ENCODE assay signal across 14 mouse cellular contexts in the genomic region with DNA sequence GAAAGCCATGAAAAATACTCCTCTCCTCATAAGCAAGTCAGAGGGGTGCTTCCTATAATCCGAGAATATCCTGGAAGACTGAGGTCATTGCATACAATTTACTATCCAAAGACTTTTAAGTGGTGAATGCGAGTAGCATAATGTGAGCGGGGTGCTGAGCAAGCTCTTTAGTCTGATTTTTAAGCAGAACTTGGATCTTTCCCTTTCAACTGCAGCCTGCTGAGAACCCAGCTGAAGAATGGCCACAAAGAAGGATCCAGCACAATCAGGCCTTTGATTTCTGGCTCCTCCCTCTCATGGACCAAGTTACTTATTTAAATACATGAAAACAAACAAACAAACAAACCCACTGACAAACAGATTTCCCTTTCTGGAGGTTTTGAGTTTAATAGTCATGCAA. TPM values are rescaled to one million over a fixed set of nuclear protein-coding genes. Genes with fewer than 3 reads are reported as not detected.
DNase-seq lines count a peak whose midpoint lies in the region; ATAC-seq lines count a peak whose summit lies in the region.
"Had no signal": no experiment of that assay in that cellular context is flagged by ENCODE, and none has a peak within 500 bp of the region (broad histone marks: within the 10 kb centered on the region; RNA-seq: fewer than 3 reads in every experiment).

No protein-coding gene starts in this region.

- peak overlapping the region; percentile 47 for H3K4me2 ChIP-seq in hindbrain, embryonic 16.5 days (ENCODE audit: low read length)

- peaks cover 11% of the 10 kb centered on the region; the same call in 1 of the 2 replicates for H3K4me1 ChIP-seq in hindbrain, embryonic 16.5 days (ENCODE audit: control insufficient read depth, insufficient read depth, low read depth, low read length)

- no peaks in the 10 kb centered on the region for H3K36me3 ChIP-seq in hindbrain, embryonic 16.5 days (ENCODE audit: control insufficient read depth, insufficient read depth, low read length)
- H3K36me3 ChIP-seq: G1E had no signal

- peak; percentile 54 for DNase-seq in cerebellum, adult 9-10 months
- DNase-seq in right cerebral cortex, postnatal 10 days (ENCODE audit: low spot score in 2 of 2): peak; percentile 35 to 55
- DNase-seq in right cerebral cortex, adult 2 months (ENCODE audit: low spot score in 2 of 2): no peak
- DNase-seq in urinary bladder, postnatal 14 days (ENCODE audit: low spot score): no peak
- no peak for DNase-seq in retina, embryonic 14.5 days (ENCODE audit: low spot score)
- DNase-seq: kidney, adult 11 months; lung, postnatal 10 days; right cerebral cortex, postnatal 14 days; thymus, postnatal 14 days had no signal

- no peaks in the 10 kb centered on the region for H3K27me3 ChIP-seq in hindbrain, embryonic 16.5 days (replicated peaks; ENCODE audit: control insufficient read depth, insufficient read depth, low read length)

- 44% methylated on average over 3 of the region's 3 CpGs for WGBS in hindbrain, embryonic 16.5 days

- peak overlapping the region; percentile 89; the same call in 1 of the 2 replicates for H3K9ac ChIP-seq in hindbrain, embryonic 16.5 days (ENCODE audit: low read depth, low read length)

- H3K27ac ChIP-seq in hindbrain, embryonic 16.5 days (ENCODE audit: low read depth, low read length): peak overlapping the region; percentile 94

- peak overlapping the region; percentile 88 for H3K4me3 ChIP-seq in hindbrain, embryonic 16.5 days (ENCODE audit: low read length)

- no peak for ATAC-seq in cerebellum, adult (ENCODE audit: insufficient number of reproducible peaks, low FRiP score, low TSS enrichment)
- ATAC-seq in hindbrain, embryonic 16.5 days: no peak
- ATAC-seq in megakaryocyte-erythroid progenitor cell, adult 5-6 weeks (replicated peaks; ENCODE audit: low FRiP score, low TSS enrichment, poor library complexity, severe bottlenecking): no peak

- H3K9me3 ChIP-seq in hindbrain, embryonic 16.5 days (ENCODE audit: control insufficient read depth, low read length): peaks cover 2% of the 10 kb centered on the region; the same call in 1 of the 2 replicates

RNA-seq across cellular contexts. Expression of gene Scg3, which starts 0.9 kb away (rescaled TPM):
- polyA plus RNA-seq in hindbrain, embryonic 16.5 days (2015; fragmentation: Nextera tagmentation; extraction: Ambion mirVana): 123 and 125 TPM in 2 replicates
- total RNA-seq in megakaryocyte-erythroid progenitor cell, adult 5-6 weeks (2014; fragmentation: Nextera tagmentation): not detected in 2 replicates
- not detected in 2 replicates for total RNA-seq in megakaryocyte-erythroid progenitor cell, adult 5-6 weeks (2017)
- total RNA-seq: liver, adult 2 months had no signal
- polyA plus RNA-seq: G1E; liver, adult 2 months had no signal

RNA-seq across cellular contexts. Expression of gene Lysmd2, which starts 59.2 kb away (rescaled TPM):
- polyA plus RNA-seq in hindbrain, embryonic 16.5 days (2015; fragmentation: Nextera tagmentation; extraction: Ambion mirVana): 34.9 and 36.3 TPM in 2 replicates
- 1.9 and 3.5 TPM in 2 replicates for total RNA-seq in megakaryocyte-erythroid progenitor cell, adult 5-6 weeks (2014; fragmentation: Nextera tagmentation)
- 0.33 and 2.4 TPM in 2 replicates for total RNA-seq in megakaryocyte-erythroid progenitor cell, adult 5-6 weeks (2017)
- polyA plus RNA-seq: G1E had no signal

Comparison
In these comparisons a context has a peak if more than half of its experiments do, and no peak if none do; other contexts are left out.
1. DNase-seq: peak in cerebellum, adult 9-10 months (single experiment) and right cerebral cortex, postnatal 10 days (2 of 2); none in right cerebral cortex, adult 2 months (0 of 2), urinary bladder, postnatal 14 days (single experiment) and retina, embryonic 14.5 days (single experiment).